Mouse (Mus musculus) embryonic facial prominence, embryonic 12.5 days (tissue): Measurements from ENCODE around the gene Cd84. TPM values are rescaled to one million over a fixed set of nuclear protein-coding genes. Genes with fewer than 3 reads are reported as not detected.
"Not testable (repeated sequence)": the region's sequence is repeated elsewhere in the genome, so short reads cannot be mapped to it uniquely, and the experiment has no call there.

Experiments used
- ATAC-seq: fragments of 200-750 bp; cut with Nextera tagmentation; 2 replicates; pipeline ENCODE4 v1.8.0; 2017; ENCODE audit not compliant: insufficient number of reproducible peaks, insufficient read depth, low FRiP score, low TSS enrichment
- H3K27ac ChIP-seq: fragments of 300-500 bp; sonication (generic); 2 replicates; pipeline ENCODE4 v1.5.1; 2016; ENCODE audit warnings: mild to moderate bottlenecking
- H3K27me3 ChIP-seq: fragments of 300-500 bp; sonication (generic); 2 replicates; pipeline ENCODE4 v1.6.1; 2016; ENCODE audit warnings: mild to moderate bottlenecking, moderate library complexity
- H3K36me3 ChIP-seq: fragments of 300-500 bp; sonication (generic); 2 replicates; pipeline ENCODE4 v1.6.1; 2016; ENCODE audit warnings: mild to moderate bottlenecking
- H3K4me1 ChIP-seq: fragments of 300-500 bp; sonication (generic); 2 replicates; pipeline ENCODE4 v1.6.1; 2016
- H3K4me2 ChIP-seq: fragments of 300-500 bp; sonication (generic); replicated peaks from 2 replicates; pipeline ENCODE4 v1.6.1; 2016; ENCODE audit warnings: mild to moderate bottlenecking, moderate library complexity
- H3K4me3 ChIP-seq: fragments of 300-500 bp; sonication (generic); 2 replicates; pipeline ENCODE4 v1.5.1; 2016; ENCODE audit warnings: mild to moderate bottlenecking
- H3K9ac ChIP-seq: fragments of 300-500 bp; sonication (generic); 2 replicates; pipeline ENCODE4 v1.6.1; 2016; ENCODE audit warnings: mild to moderate bottlenecking, moderate library complexity
- H3K9me3 ChIP-seq: fragments of 300-500 bp; sonication (generic); 2 replicates; pipeline ENCODE4 v1.6.1; 2016; ENCODE audit warnings: mild to moderate bottlenecking, moderate library complexity
- WGBS: fragments of 180-500 bp; shearing (Covaris S2); methylation state at CpG from one replicate; pipeline ENCODE4 v1.1.7; 2016; 5-methylcytosine and 5-hydroxymethylcytosine counted together
- polyA plus RNA-seq: library from polyadenylated mRNA; unstranded; fragments of >200 nt; fragmentation: Nextera tagmentation; extraction: Ambion mirVana; gene quantifications from 2 replicates; pipeline ENCODE4 v1.2.1, GENCODE M21; 2016

Cd84 gene
- 0.79 and 0.86 TPM in 2 replicates for polyA plus RNA-seq

GRCm38 (mm10) chr1:171839488-171839887, at the start of gene Cd84:
Gene Cd84, plus strand, starts transcription at chr1:171839697.
- H3K4me3 ChIP-seq, result no peak within 1 kb of the TSS
- 79% methylated on average over 3 of the region's 3 CpGs for WGBS
- H3K4me1 ChIP-seq, result no peaks in the 10 kb centered on the region
- no peak for ATAC-seq
- no peak within 1 kb of the TSS for H3K9ac ChIP-seq
- H3K36me3 ChIP-seq, result no peaks in the 10 kb centered on the region
- H3K9me3 ChIP-seq, result no peaks in the 10 kb centered on the region
- no peak within 1 kb of the TSS for H3K4me2 ChIP-seq
- no peaks in the 10 kb centered on the region for H3K27me3 ChIP-seq
- no peak within 1 kb of the TSS for H3K27ac ChIP-seq

GRCm38 (mm10) chr1:171791491-171791890, 48.0 kb upstream of the Cd84 start:
- no peaks in the 10 kb centered on the region for H3K9me3 ChIP-seq
- no peak overlapping the region for H3K9ac ChIP-seq
- 90% methylated on average over 3 of the region's 3 CpGs for WGBS
- no peak for ATAC-seq
- H3K4me1 ChIP-seq, result no peaks in the 10 kb centered on the region
- no peak overlapping the region for H3K27ac ChIP-seq
- no peaks in the 10 kb centered on the region for H3K36me3 ChIP-seq
- H3K27me3 ChIP-seq, result no peaks in the 10 kb centered on the region
- no peak overlapping the region for H3K4me2 ChIP-seq
- no peak overlapping the region for H3K4me3 ChIP-seq

- no peaks in the 10 kb centered on the region for H3K4me1 ChIP-seq
- 59% methylated on average over 2 of the region's 2 CpGs for WGBS
- H3K4me2 ChIP-seq, result no peak overlapping the region
- H3K27ac ChIP-seq, result no peak overlapping the region
- H3K27me3 ChIP-seq, result no peaks in the 10 kb centered on the region
- H3K4me3 ChIP-seq, result no peak overlapping the region
- ATAC-seq, result no peak
- H3K36me3 ChIP-seq, result no peaks in the 10 kb centered on the region
- H3K9me3 ChIP-seq, result no peaks in the 10 kb centered on the region
- no peak overlapping the region for H3K9ac ChIP-seq
These were observed 43.3 kb upstream of the Cd84 start for GRCm38 (mm10) chr1:171796185-171796584.

- no peak overlapping the region for H3K4me2 ChIP-seq
- H3K27ac ChIP-seq, result no peak overlapping the region
These were observed 41.7 kb upstream of the Cd84 start for GRCm38 (mm10) chr1:171797840-171798239.

DNA sequence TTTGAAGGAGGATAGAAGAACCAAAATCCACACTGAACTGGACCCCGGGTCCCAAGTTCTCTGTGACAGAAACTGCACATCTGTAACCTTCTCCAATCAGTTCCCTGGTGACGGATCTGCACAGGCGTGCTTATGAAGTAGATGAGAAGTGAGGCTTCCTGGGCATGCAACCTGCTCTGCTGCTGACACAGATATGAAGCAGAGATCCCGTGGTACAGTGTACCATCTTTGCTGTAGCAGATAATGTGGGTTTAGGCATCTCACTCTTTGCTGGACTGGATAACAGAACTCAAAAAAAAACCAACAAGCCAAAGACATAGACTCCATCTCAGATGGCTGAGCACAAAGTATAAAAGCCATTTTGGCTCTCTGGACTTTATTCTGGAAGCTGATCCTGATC, 39.8 kb upstream of the Cd84 start:
- Histone ChIP-seq H3K9ac (no peak overlapping the region), H3K4me2 (no peak overlapping the region), H3K27ac (no peak overlapping the region), H3K36me3 (no peaks in the 10 kb centered on the region), H3K4me1 (no peaks in the 10 kb centered on the region), H3K9me3 (no peaks in the 10 kb centered on the region), H3K27me3 (no peaks in the 10 kb centered on the region), H3K4me3 (no peak overlapping the region)
- 78% methylated on average over 4 of the region's 4 CpGs for WGBS
- ATAC-seq, result no peak

More at GRCm38 (mm10) chr1:171797840-171798239, 41.7 kb upstream of the Cd84 start:
- 61% methylated on average over 1 of the region's 1 CpGs for WGBS
- Histone ChIP-seq H3K9ac (no peak overlapping the region), H3K4me3 (no peak overlapping the region), H3K36me3 (no peaks in the 10 kb centered on the region), H3K9me3 (no peaks in the 10 kb centered on the region), H3K27me3 (no peaks in the 10 kb centered on the region), H3K4me1 (no peaks in the 10 kb centered on the region)
- ATAC-seq, result no peak

DNA sequence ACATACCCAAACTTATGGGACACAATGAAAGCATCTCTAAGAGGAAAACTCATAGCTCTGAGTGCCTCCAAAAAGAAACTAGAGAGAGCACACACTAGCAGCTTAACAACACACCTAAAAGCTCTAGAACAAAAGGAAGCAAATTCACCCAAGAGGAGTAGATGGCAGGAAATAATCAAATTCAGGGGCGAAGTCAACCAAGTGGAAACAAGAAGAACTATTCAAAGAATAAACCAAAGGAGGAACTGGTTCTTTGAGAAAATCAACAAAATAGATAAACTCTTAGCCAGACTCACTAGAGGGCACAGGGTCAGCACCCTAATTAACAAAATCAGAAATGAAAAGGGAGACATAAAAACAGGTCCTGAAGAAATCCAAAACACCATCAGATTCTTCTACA, 28.4 kb upstream of the Cd84 start:
- H3K4me1 ChIP-seq, H3K9me3 ChIP-seq, H3K27me3 ChIP-seq, H3K27ac ChIP-seq, H3K36me3 ChIP-seq, H3K4me3 ChIP-seq, H3K4me2 ChIP-seq, H3K9ac ChIP-seq, ATAC-seq: not testable (repeated sequence)
- WGBS, result 74% methylated on average over 1 of the region's 1 CpGs

- 16% methylated on average over 8 of the region's 8 CpGs for WGBS
These were observed 23.7 kb upstream of the Cd84 start for GRCm38 (mm10) chr1:171815545-171816439.

DNA sequence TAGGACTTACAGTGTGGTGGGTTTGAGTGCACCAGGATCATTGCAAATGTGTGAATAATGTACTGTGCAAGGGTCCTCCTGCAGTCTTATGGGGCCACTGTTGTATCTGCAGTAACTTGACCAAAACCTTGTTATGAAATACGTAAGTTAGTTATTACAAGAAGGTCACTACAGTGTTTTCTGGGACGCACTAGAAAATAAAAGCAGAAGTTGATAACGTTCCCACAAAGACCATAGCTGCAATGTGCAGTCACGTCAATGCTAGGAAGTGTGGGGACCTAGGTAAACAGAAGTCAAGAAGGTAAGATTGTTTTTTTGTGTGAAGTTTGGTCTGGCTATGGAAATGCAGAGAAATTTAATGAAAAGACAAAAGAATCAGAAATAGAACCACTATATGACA, 22.5 kb upstream of the Cd84 start:
- Histone ChIP-seq H3K4me2 (no peak overlapping the region), H3K9me3 (no peaks in the 10 kb centered on the region), H3K27me3 (no peaks in the 10 kb centered on the region), H3K4me3 (no peak overlapping the region), H3K36me3 (no peaks in the 10 kb centered on the region), H3K9ac (no peak overlapping the region), H3K27ac (no peak overlapping the region), H3K4me1 (no peaks in the 10 kb centered on the region)
- WGBS, result 80% methylated on average over 4 of the region's 4 CpGs
- ATAC-seq, result no peak

More at GRCm38 (mm10) chr1:171815545-171816439, 23.7 kb upstream of the Cd84 start:
- Histone ChIP-seq H3K9me3 (no peaks in the 10 kb centered on the region), H3K4me3 (no peak overlapping the region), H3K27me3 (no peaks in the 10 kb centered on the region), H3K36me3 (no peaks in the 10 kb centered on the region), H3K4me2 (no peak overlapping the region), H3K27ac (no peak overlapping the region), H3K9ac (no peak overlapping the region), H3K4me1 (no peaks in the 10 kb centered on the region)
- peak; percentile 80; the same call in 1 of the 2 replicates for ATAC-seq

- H3K9me3 ChIP-seq, result no peaks in the 10 kb centered on the region
- H3K4me3 ChIP-seq, result no peak overlapping the region
- no peaks in the 10 kb centered on the region for H3K36me3 ChIP-seq
- 27% methylated on average over 1 of the region's 1 CpGs for WGBS
- no peak overlapping the region for H3K9ac ChIP-seq
- H3K27me3 ChIP-seq, result no peaks in the 10 kb centered on the region
- no peaks in the 10 kb centered on the region for H3K4me1 ChIP-seq
- no peak overlapping the region for H3K27ac ChIP-seq
- ATAC-seq, result no peak
- H3K4me2 ChIP-seq, result no peak overlapping the region
These were observed 18.2 kb upstream of the Cd84 start for GRCm38 (mm10) chr1:171821331-171821730.

DNA sequence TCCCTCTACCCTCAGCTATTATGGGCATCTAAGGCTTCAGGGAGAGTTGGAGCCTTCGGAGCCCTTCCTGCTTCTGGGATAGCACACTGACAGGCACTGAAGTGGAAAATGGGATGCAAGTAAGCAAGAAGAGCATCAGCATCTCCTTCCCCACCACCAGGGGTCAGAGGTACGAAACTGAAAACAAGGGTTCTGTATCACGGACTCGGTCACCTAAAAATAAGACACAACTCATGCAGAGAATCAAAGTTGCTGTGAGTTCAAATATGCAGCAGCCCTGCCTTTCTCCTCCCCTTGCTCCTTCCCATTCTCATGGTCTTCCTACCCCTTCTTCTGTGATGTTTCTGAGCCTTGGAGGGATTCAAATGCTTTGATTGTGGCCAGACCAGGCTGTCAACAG, 14.0 kb upstream of the Cd84 start:
- Histone ChIP-seq H3K4me3 (no peak overlapping the region), H3K36me3 (no peaks in the 10 kb centered on the region), H3K9ac (no peak overlapping the region), H3K27ac (no peak overlapping the region), H3K4me1 (no peaks in the 10 kb centered on the region), H3K27me3 (no peaks in the 10 kb centered on the region), H3K9me3 (no peaks in the 10 kb centered on the region), H3K4me2 (no peak overlapping the region)
- no peak for ATAC-seq
- WGBS, result 40% methylated on average over 4 of the region's 4 CpGs

DNA sequence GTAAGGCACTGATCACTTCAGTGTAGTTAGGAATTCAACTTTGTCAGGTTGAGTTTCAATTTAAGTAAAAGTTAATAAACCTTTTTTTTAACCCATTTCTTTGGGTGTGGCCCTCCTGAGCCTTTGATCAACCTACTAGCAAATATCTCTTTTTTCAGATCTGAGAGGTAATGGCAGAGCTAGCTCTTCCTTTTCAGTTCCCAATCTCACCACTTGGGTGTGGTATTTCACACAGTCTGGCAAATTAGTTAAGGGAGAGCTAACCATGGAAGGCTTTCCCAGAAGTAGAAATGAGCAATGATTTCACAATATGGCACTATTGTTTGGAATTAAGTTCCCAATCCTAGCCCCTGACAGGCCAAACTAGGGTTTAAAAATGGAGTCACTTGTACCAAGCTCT, 13.3 kb upstream of the Cd84 start:
- Histone ChIP-seq H3K4me3 (no peak overlapping the region), H3K9ac (no peak overlapping the region), H3K9me3 (no peaks in the 10 kb centered on the region), H3K27ac (no peak overlapping the region), H3K36me3 (no peaks in the 10 kb centered on the region), H3K4me2 (no peak overlapping the region), H3K4me1 (no peaks in the 10 kb centered on the region), H3K27me3 (no peaks in the 10 kb centered on the region)
- no peak for ATAC-seq

DNA sequence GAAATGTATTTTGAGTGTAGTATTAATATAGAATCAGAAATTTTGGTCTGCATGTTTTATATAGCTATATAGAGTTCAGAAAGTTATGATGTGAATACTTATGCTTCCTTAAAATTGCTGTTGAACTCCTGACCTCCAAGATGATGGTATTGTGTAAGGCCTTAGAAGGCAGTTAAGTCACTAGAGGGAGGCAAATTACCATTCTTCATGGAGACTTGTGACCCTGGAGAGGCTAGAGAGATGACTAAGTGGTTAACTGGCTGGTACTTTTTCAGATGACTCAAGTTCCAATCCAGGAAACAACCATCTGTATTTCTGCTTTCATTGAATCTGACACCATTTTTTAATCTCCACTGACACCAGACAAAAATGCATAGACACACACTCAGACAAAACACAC, 11.8 kb upstream of the Cd84 start:
- H3K27ac ChIP-seq, result no peak overlapping the region
- H3K4me3 ChIP-seq, result no peak overlapping the region
- H3K27me3 ChIP-seq, result no peaks in the 10 kb centered on the region
- ATAC-seq, result no peak
- no peaks in the 10 kb centered on the region for H3K4me1 ChIP-seq
- no peak overlapping the region for H3K4me2 ChIP-seq
- no peaks in the 10 kb centered on the region for H3K36me3 ChIP-seq
- H3K9ac ChIP-seq, result no peak overlapping the region
- no peaks in the 10 kb centered on the region for H3K9me3 ChIP-seq
